Mouse (Mus musculus) heart, postnatal 0 days (tissue): ENCODE measurements around the gene Kif26b.

Experiments
- CTCF ChIP-seq: IDR thresholded peaks from 2 replicates; pipeline ENCODE4 v1.5.1; 2016; ENCODE audit warnings: antibody characterized with exemption, control low read depth, low read depth
- EP300 ChIP-seq: IDR thresholded peaks from 2 replicates; pipeline ENCODE4 v1.6.1; 2016; ENCODE audit warnings: antibody characterized with exemption, low read depth

- TF ChIP-seq CTCF: no peak
- TF ChIP-seq EP300: peak; percentile 89
Measured at GRCm38 (mm10) chr1:178803155-178803554, 274.2 kb downstream of the Kif26b start.
